Mouse (Mus musculus) embryonic facial prominence, embryonic 15.5 days (tissue): ENCODE data around the gene Zcchc7. TPM values are rescaled to one million over a fixed set of nuclear protein-coding genes. Genes with fewer than 3 reads are reported as not detected.
"Not testable (repeated sequence)": the region's sequence is repeated elsewhere in the genome, so short reads cannot be mapped to it uniquely, and the experiment has no call there.

Experiments used
- ATAC-seq: fragments of 200-750 bp; cut with Nextera tagmentation; 2 replicates; pipeline ENCODE4 v1.8.0; 2017; ENCODE audit warnings: low read depth, moderate TSS enrichment; ENCODE audit not compliant: insufficient number of reproducible peaks, low FRiP score, low TSS enrichment
- H3K27ac ChIP-seq: fragments of 300-500 bp; sonication (generic); replicated peaks from 2 replicates; pipeline ENCODE4 v1.5.1; 2015; ENCODE audit warnings: mild to moderate bottlenecking, inconsistent platforms
- H3K27me3 ChIP-seq: fragments of 300-500 bp; sonication (generic); 2 replicates; pipeline ENCODE4 v1.6.1; 2015; ENCODE audit warnings: inconsistent platforms
- H3K36me3 ChIP-seq: fragments of 300-500 bp; sonication (generic); 2 replicates; pipeline ENCODE4 v1.6.1; 2015; ENCODE audit warnings: mild to moderate bottlenecking, inconsistent platforms
- H3K4me1 ChIP-seq: fragments of 300-500 bp; sonication (generic); 2 replicates; pipeline ENCODE4 v1.6.1; 2015; ENCODE audit warnings: inconsistent platforms
- H3K4me2 ChIP-seq: fragments of 300-500 bp; sonication (generic); replicated peaks from 2 replicates; pipeline ENCODE4 v1.6.1; 2015; ENCODE audit warnings: mild to moderate bottlenecking, inconsistent platforms
- H3K4me3 ChIP-seq: fragments of 300-500 bp; sonication (generic); replicated peaks from 2 replicates; pipeline ENCODE4 v1.5.1; 2015; ENCODE audit warnings: mild to moderate bottlenecking, inconsistent platforms
- H3K9ac ChIP-seq: fragments of 300-500 bp; sonication (generic); 2 replicates; pipeline ENCODE4 v1.6.1; 2015; ENCODE audit warnings: inconsistent platforms
- H3K9me3 ChIP-seq: fragments of 300-500 bp; sonication (generic); replicated peaks from 2 replicates; pipeline ENCODE4 v1.6.1; 2016; ENCODE audit warnings: inconsistent platforms
- WGBS: fragments of 180-500 bp; shearing (Covaris S2); methylation state at CpG from one replicate; pipeline ENCODE4 v1.1.7; 2015; 5-methylcytosine and 5-hydroxymethylcytosine counted together
- polyA plus RNA-seq: library from polyadenylated mRNA; unstranded; fragments of >200 nt; fragmentation: Nextera tagmentation; extraction: Ambion mirVana; gene quantifications from 2 replicates; pipeline ENCODE4 v1.2.1, GENCODE M21; 2015

Gene Zcchc7
- polyA plus RNA-seq, 1 experiment from 2014 or later = 36.7 TPM

GRCm38 (mm10) chr4:44943480-44943879 is 187.8 kb downstream of the Zcchc7 start:
- Histone ChIP-seq H3K4me1 (no peaks in the 10 kb centered on the region), H3K9me3 (no peaks in the 10 kb centered on the region), H3K4me2 (no peak overlapping the region), H3K9ac (no peak overlapping the region), H3K36me3 (no peaks in the 10 kb centered on the region), H3K4me3 (no peak overlapping the region), H3K27me3 (no peaks in the 10 kb centered on the region), H3K27ac (no peak overlapping the region)
- 85% methylated on average over 6 of the region's 6 CpGs for WGBS
- no peak for ATAC-seq

GRCm38 (mm10) chr4:44944426-44945075 is 188.9 kb downstream of the Zcchc7 start:
- Histone ChIP-seq H3K9ac (no peak overlapping the region), H3K36me3 (no peaks in the 10 kb centered on the region), H3K4me3 (no peak overlapping the region), H3K27ac (no peak overlapping the region), H3K4me2 (no peak overlapping the region), H3K9me3 (no peaks in the 10 kb centered on the region), H3K4me1 (no peaks in the 10 kb centered on the region), H3K27me3 (no peaks in the 10 kb centered on the region)
- ATAC-seq = no peak
- 70% methylated on average over 10 of the region's 10 CpGs for WGBS

- WGBS = 98% methylated on average over 2 of the region's 2 CpGs
- not testable (repeated sequence) for H3K9me3 ChIP-seq, H3K4me1 ChIP-seq, ATAC-seq, H3K4me2 ChIP-seq, H3K27me3 ChIP-seq, H3K27ac ChIP-seq, H3K4me3 ChIP-seq, H3K36me3 ChIP-seq, H3K9ac ChIP-seq
Observed at GRCm38 (mm10) chr4:44946126-44946525, 190.4 kb downstream of the Zcchc7 start.

GRCm38 (mm10) chr4:44947464-44947863 is 191.8 kb downstream of the Zcchc7 start:
- no peaks in the 10 kb centered on the region for H3K9me3 ChIP-seq
- no peaks in the 10 kb centered on the region for H3K27me3 ChIP-seq
- no peak overlapping the region for H3K4me3 ChIP-seq
- 76% methylated on average over 5 of the region's 5 CpGs for WGBS
- no peak overlapping the region for H3K27ac ChIP-seq
- no peaks in the 10 kb centered on the region for H3K4me1 ChIP-seq
- H3K9ac ChIP-seq = no peak overlapping the region
- H3K4me2 ChIP-seq = no peak overlapping the region
- H3K36me3 ChIP-seq = no peaks in the 10 kb centered on the region
- ATAC-seq = no peak

GRCm38 (mm10) chr4:44948314-44948713 is 192.6 kb downstream of the Zcchc7 start:
- Histone ChIP-seq H3K9ac (no peak overlapping the region), H3K27me3 (no peaks in the 10 kb centered on the region), H3K36me3 (no peaks in the 10 kb centered on the region), H3K4me3 (no peak overlapping the region), H3K4me2 (no peak overlapping the region), H3K9me3 (no peaks in the 10 kb centered on the region), H3K4me1 (no peaks in the 10 kb centered on the region), H3K27ac (no peak overlapping the region)
- 91% methylated on average over 1 of the region's 1 CpGs for WGBS
- ATAC-seq = no peak

- no peak for ATAC-seq
- H3K27ac ChIP-seq = no peak overlapping the region
- 64% methylated on average over 9 of the region's 9 CpGs for WGBS
- H3K9me3 ChIP-seq = no peaks in the 10 kb centered on the region
- no peak overlapping the region for H3K4me3 ChIP-seq
- H3K4me1 ChIP-seq = no peaks in the 10 kb centered on the region
- no peaks in the 10 kb centered on the region for H3K36me3 ChIP-seq
- no peak overlapping the region for H3K4me2 ChIP-seq
- H3K9ac ChIP-seq = no peak overlapping the region
- H3K27me3 ChIP-seq = no peaks in the 10 kb centered on the region
Observed at GRCm38 (mm10) chr4:44953041-44953440, 197.4 kb downstream of the Zcchc7 start.

- no peak for ATAC-seq
- H3K36me3 ChIP-seq = no peaks in the 10 kb centered on the region
- no peak overlapping the region for H3K27ac ChIP-seq
- no peaks in the 10 kb centered on the region for H3K4me1 ChIP-seq
- no peak overlapping the region for H3K4me2 ChIP-seq
- WGBS = 83% methylated on average over 9 of the region's 9 CpGs
- no peaks in the 10 kb centered on the region for H3K9me3 ChIP-seq
- H3K9ac ChIP-seq = no peak overlapping the region
- no peaks in the 10 kb centered on the region for H3K27me3 ChIP-seq
- no peak overlapping the region for H3K4me3 ChIP-seq
Observed at GRCm38 (mm10) chr4:44958776-44959175, 203.1 kb downstream of the Zcchc7 start.

- ATAC-seq = no peak
- Histone ChIP-seq H3K4me2 (no peak overlapping the region), H3K27me3 (no peaks in the 10 kb centered on the region), H3K27ac (no peak overlapping the region), H3K36me3 (no peaks in the 10 kb centered on the region), H3K9me3 (no peaks in the 10 kb centered on the region), H3K4me1 (no peaks in the 10 kb centered on the region), H3K9ac (no peak overlapping the region), H3K4me3 (no peak overlapping the region)
- 91% methylated on average over 13 of the region's 13 CpGs for WGBS
Observed at GRCm38 (mm10) chr4:44959220-44959619, 203.5 kb downstream of the Zcchc7 start.

GRCm38 (mm10) chr4:44963156-44963555 is 207.5 kb downstream of the Zcchc7 start:
- Histone ChIP-seq H3K4me3 (no peak overlapping the region), H3K9ac (no peak overlapping the region), H3K4me1 (no peaks in the 10 kb centered on the region), H3K27ac (no peak overlapping the region), H3K36me3 (no peaks in the 10 kb centered on the region), H3K4me2 (no peak overlapping the region), H3K27me3 (no peaks in the 10 kb centered on the region), H3K9me3 (no peaks in the 10 kb centered on the region)
- ATAC-seq = no peak
- WGBS = 61% methylated on average over 11 of the region's 11 CpGs

GRCm38 (mm10) chr4:44965175-44965574 is 209.5 kb downstream of the Zcchc7 start:
- Histone ChIP-seq H3K4me3 (no peak overlapping the region), H3K9ac (no peak overlapping the region), H3K4me2 (no peak overlapping the region), H3K36me3 (no peaks in the 10 kb centered on the region), H3K27me3 (no peaks in the 10 kb centered on the region), H3K9me3 (no peaks in the 10 kb centered on the region), H3K4me1 (no peaks in the 10 kb centered on the region), H3K27ac (no peak overlapping the region)
- WGBS = 78% methylated on average over 2 of the region's 2 CpGs
- ATAC-seq = no peak

GRCm38 (mm10) chr4:44965736-44966135 is 210.1 kb downstream of the Zcchc7 start:
- H3K4me2 ChIP-seq = no peak overlapping the region
- no peaks in the 10 kb centered on the region for H3K27me3 ChIP-seq
- no peaks in the 10 kb centered on the region for H3K36me3 ChIP-seq
- 72% methylated on average over 3 of the region's 3 CpGs for WGBS
- H3K27ac ChIP-seq = no peak overlapping the region
- H3K9ac ChIP-seq = no peak overlapping the region
- ATAC-seq = no peak
- H3K4me1 ChIP-seq = no peaks in the 10 kb centered on the region
- no peak overlapping the region for H3K4me3 ChIP-seq
- H3K9me3 ChIP-seq = no peaks in the 10 kb centered on the region

- H3K36me3 ChIP-seq = no peaks in the 10 kb centered on the region
- no peak overlapping the region for H3K4me3 ChIP-seq
- H3K9me3 ChIP-seq = no peaks in the 10 kb centered on the region
- no peak overlapping the region for H3K27ac ChIP-seq
- ATAC-seq = no peak
- no peak overlapping the region for H3K9ac ChIP-seq
- no peak overlapping the region for H3K4me2 ChIP-seq
- H3K4me1 ChIP-seq = no peaks in the 10 kb centered on the region
- no peaks in the 10 kb centered on the region for H3K27me3 ChIP-seq
- WGBS = 84% methylated on average over 8 of the region's 8 CpGs
Observed at GRCm38 (mm10) chr4:44967402-44967801, 211.7 kb downstream of the Zcchc7 start.
